Mouse (Mus musculus): ENCODE measurements around the gene Prkaa2.

GRCm38 (mm10) chr4:105156955-105157275 lies 47.2 kb upstream of the Prkaa2 start:
- TF ChIP-seq TCF12 (IDR thresholded peaks at IDR 0.05; ENCODE audit: low read depth, low read length), result no peak
- no peak for TF ChIP-seq ZMIZ1 (IDR thresholded peaks at IDR 0.05; ENCODE audit: low read depth, low read length)
- TF ChIP-seq GATA1 (IDR thresholded peaks at IDR 0.05; ENCODE audit: low read depth, low read length), result no peak
- no peak for TF ChIP-seq CTCF (IDR thresholded peaks at IDR 0.05 in 2 of 3, conservative IDR thresholded peaks at IDR 0.05 in 1 of 3; ENCODE audit: control insufficient read depth in 1 of 3, insufficient read depth in 1 of 3, low read depth in 2 of 3, low read length in 3 of 3, poor library complexity in 1 of 3, severe bottlenecking in 1 of 3)
- TF ChIP-seq POLR2A (IDR thresholded peaks at IDR 0.05; ENCODE audit: control insufficient read depth in 1 of 2, insufficient read depth in 1 of 2, low read depth in 1 of 2, low read length in 2 of 2, poor library complexity in 1 of 2), result no peak
- no peak for TF ChIP-seq MXI1 (IDR thresholded peaks at IDR 0.05; ENCODE audit: low read depth, low read length)
- TF ChIP-seq TAL1 (IDR thresholded peaks at IDR 0.05; ENCODE audit: low read length), result no peak
